Mouse (Mus musculus): Measurements from ENCODE around the gene Serpinb6d. TPM values are rescaled to one million over a fixed set of nuclear protein-coding genes. Genes with fewer than 3 reads are reported as not detected.

Serpinb6d gene
- polyA plus RNA-seq (2015; fragmentation: Nextera tagmentation; extraction: Ambion mirVana): not detected in 2 replicates

- 58% methylated on average over 1 of the region's 1 CpGs for WGBS
- no peak within 1 kb of the TSS for H3K9ac ChIP-seq (ENCODE audit: low read length)
- no peaks in the 10 kb centered on the region for H3K27me3 ChIP-seq (ENCODE audit: control insufficient read depth, insufficient read depth, low read length)
- H3K4me2 ChIP-seq (replicated peaks; ENCODE audit: low read depth): no peak within 1 kb of the TSS
- H3K4me1 ChIP-seq (replicated peaks; ENCODE audit: control insufficient read depth, insufficient read depth): no peaks in the 10 kb centered on the region
- H3K27ac ChIP-seq (replicated peaks): no peak within 1 kb of the TSS
- no peak for TF ChIP-seq EP300 (optimal IDR thresholded peaks at IDR 0.05)
- no peak for TF ChIP-seq CTCF (IDR thresholded peaks at IDR 0.05; ENCODE audit: low read depth)
- no peaks in the 10 kb centered on the region for H3K9me3 ChIP-seq (ENCODE audit: control insufficient read depth, low read length)
- H3K4me3 ChIP-seq (ENCODE audit: low read depth, low read length): no peak within 1 kb of the TSS
- H3K36me3 ChIP-seq (ENCODE audit: control insufficient read depth, insufficient read depth, low read length): no peaks in the 10 kb centered on the region
- DNase-seq (ENCODE audit: low spot score) (no peak), ATAC-seq (ENCODE audit: low FRiP score, low TSS enrichment) (no peak)
These were observed at the start of gene Serpinb6d for GRCm38 (mm10) chr13:33661105-33661504. Gene Serpinb6d (plus strand): TSS chr13:33661405.

GRCm38 (mm10) chr13:33622921-33623320 lies 38.3 kb upstream of the Serpinb6d start:
- Histone ChIP-seq H3K9ac (ENCODE audit: low read length) (no peak overlapping the region), H3K4me3 (ENCODE audit: low read depth, low read length) (no peak overlapping the region), H3K27ac (replicated peaks) (no peak overlapping the region), H3K36me3 (ENCODE audit: control insufficient read depth, insufficient read depth, low read length) (no peaks in the 10 kb centered on the region), H3K4me1 (replicated peaks; ENCODE audit: control insufficient read depth, insufficient read depth) (no peaks in the 10 kb centered on the region), H3K27me3 (ENCODE audit: control insufficient read depth, insufficient read depth, low read length) (no peaks in the 10 kb centered on the region), H3K4me2 (replicated peaks; ENCODE audit: low read depth) (no peak overlapping the region), H3K9me3 (ENCODE audit: control insufficient read depth, low read length) (no peaks in the 10 kb centered on the region)
- no peak for DNase-seq (ENCODE audit: low spot score)
- ATAC-seq (ENCODE audit: low FRiP score, low TSS enrichment): no peak
- WGBS: 94% methylated on average over 2 of the region's 2 CpGs
- TF ChIP-seq EP300 (optimal IDR thresholded peaks at IDR 0.05) (no peak), CTCF (IDR thresholded peaks at IDR 0.05; ENCODE audit: low read depth) (no peak)

GRCm38 (mm10) chr13:33642540-33642939 lies 18.7 kb upstream of the Serpinb6d start:
- WGBS: 62% methylated on average over 2 of the region's 2 CpGs
- no peak overlapping the region for H3K27ac ChIP-seq (replicated peaks)
- H3K4me1 ChIP-seq (replicated peaks; ENCODE audit: control insufficient read depth, insufficient read depth): no peaks in the 10 kb centered on the region
- H3K4me2 ChIP-seq (replicated peaks; ENCODE audit: low read depth): no peak overlapping the region
- no peak overlapping the region for H3K4me3 ChIP-seq (ENCODE audit: low read depth, low read length)
- H3K36me3 ChIP-seq (ENCODE audit: control insufficient read depth, insufficient read depth, low read length): no peaks in the 10 kb centered on the region
- ATAC-seq (ENCODE audit: low FRiP score, low TSS enrichment) (no peak), DNase-seq (ENCODE audit: low spot score) (no peak)
- H3K9ac ChIP-seq (ENCODE audit: low read length): no peak overlapping the region
- H3K9me3 ChIP-seq (ENCODE audit: control insufficient read depth, low read length): no peaks in the 10 kb centered on the region
- TF ChIP-seq CTCF (IDR thresholded peaks at IDR 0.05; ENCODE audit: low read depth) (no peak), EP300 (optimal IDR thresholded peaks at IDR 0.05) (no peak)
- no peaks in the 10 kb centered on the region for H3K27me3 ChIP-seq (ENCODE audit: control insufficient read depth, insufficient read depth, low read length)

- H3K27ac ChIP-seq (replicated peaks): no peak overlapping the region
- DNase-seq (ENCODE audit: low spot score) (no peak), ATAC-seq (ENCODE audit: low FRiP score, low TSS enrichment) (no peak)
- no peak overlapping the region for H3K9ac ChIP-seq (ENCODE audit: low read length)
- H3K36me3 ChIP-seq (ENCODE audit: control insufficient read depth, insufficient read depth, low read length): no peaks in the 10 kb centered on the region
- no peaks in the 10 kb centered on the region for H3K4me1 ChIP-seq (replicated peaks; ENCODE audit: control insufficient read depth, insufficient read depth)
- H3K4me3 ChIP-seq (ENCODE audit: low read depth, low read length): no peak overlapping the region
- TF ChIP-seq EP300 (optimal IDR thresholded peaks at IDR 0.05): no peak
- TF ChIP-seq CTCF (IDR thresholded peaks at IDR 0.05; ENCODE audit: low read depth): no peak
- no peak overlapping the region for H3K4me2 ChIP-seq (replicated peaks; ENCODE audit: low read depth)
- H3K27me3 ChIP-seq (ENCODE audit: control insufficient read depth, insufficient read depth, low read length): no peaks in the 10 kb centered on the region
- no peaks in the 10 kb centered on the region for H3K9me3 ChIP-seq (ENCODE audit: control insufficient read depth, low read length)
These were observed 1.3 kb downstream of the Serpinb6d start for GRCm38 (mm10) chr13:33662550-33662949.

GRCm38 (mm10) chr13:33720296-33720695 lies 59.1 kb downstream of the Serpinb6d start:
- ATAC-seq (ENCODE audit: low FRiP score, low TSS enrichment) (no peak), DNase-seq (ENCODE audit: low spot score) (no peak)
- TF ChIP-seq EP300 (optimal IDR thresholded peaks at IDR 0.05) (no peak), CTCF (IDR thresholded peaks at IDR 0.05; ENCODE audit: low read depth) (no peak)
- Histone ChIP-seq H3K4me2 (replicated peaks; ENCODE audit: low read depth) (no peak overlapping the region), H3K9me3 (ENCODE audit: control insufficient read depth, low read length) (no peaks in the 10 kb centered on the region), H3K27me3 (ENCODE audit: control insufficient read depth, insufficient read depth, low read length) (no peaks in the 10 kb centered on the region), H3K4me3 (ENCODE audit: low read depth, low read length) (no peak overlapping the region), H3K9ac (ENCODE audit: low read length) (no peak overlapping the region), H3K36me3 (ENCODE audit: control insufficient read depth, insufficient read depth, low read length) (no peaks in the 10 kb centered on the region), H3K27ac (replicated peaks) (no peak overlapping the region), H3K4me1 (replicated peaks; ENCODE audit: control insufficient read depth, insufficient read depth) (no peaks in the 10 kb centered on the region)
- WGBS: 69% methylated on average over 2 of the region's 2 CpGs

Other genes with a start within 250 kb of the Serpinb6d start
- not detected in 2 replicates for gene Serpinb9g, start 176.6 kb upstream of the Serpinb6d start, polyA plus RNA-seq (2015; fragmentation: Nextera tagmentation; extraction: Ambion mirVana)
- not detected in 2 replicates for gene Serpinb6e, start 182.0 kb downstream of the Serpinb6d start, polyA plus RNA-seq (2015; fragmentation: Nextera tagmentation; extraction: Ambion mirVana)
- gene Serpinb6c, start 244.3 kb downstream of the Serpinb6d start, polyA plus RNA-seq (2015; fragmentation: Nextera tagmentation; extraction: Ambion mirVana): 0.15 and 0.21 TPM in 2 replicates